Mouse (Mus musculus) ES-E14 (cell line): ENCODE measurements around the gene Dpyd. TPM values are rescaled to one million over a fixed set of nuclear protein-coding genes. Genes with fewer than 3 reads are reported as not detected.

Experiments used
- DNase-seq: peaks from one replicate; pipeline ENCODE4 v3.0.0-alpha.2; 2013; ENCODE audit warnings: low read depth, low spot score
- H3K27ac ChIP-seq: 2 replicates; pipeline ENCODE4 v1.5.1; 2012; ENCODE audit warnings: low read depth, mild to moderate bottlenecking, low read length, moderate library complexity, mixed read lengths; ENCODE audit not compliant: poor library complexity, insufficient read depth, severe bottlenecking
- H3K36me3 ChIP-seq: 2 replicates; pipeline ENCODE4 v1.6.1; 2012; ENCODE audit warnings: mild to moderate bottlenecking, low read length, moderate library complexity, mixed read lengths; ENCODE audit not compliant: control insufficient read depth, poor library complexity, insufficient read depth, severe bottlenecking
- H3K4me1 ChIP-seq, 2 experiments: fragments of 150-350 bp in 1 of 2; sonication (generic) in 1 of 2; 2 replicates each; pipeline ENCODE4 v1.6.1; 2012; ENCODE audit warnings: low read length in 2 of 2, mild to moderate bottlenecking in 1 of 2, mixed read lengths in 1 of 2; ENCODE audit not compliant: control insufficient read depth in 2 of 2, insufficient read depth in 2 of 2, poor library complexity in 1 of 2
- H3K4me3 ChIP-seq, 2 experiments: fragments of 150-350 bp in 1 of 2; sonication (generic) in 1 of 2; 2 replicates each; pipeline ENCODE4 v1.5.1; 2012; ENCODE audit warnings: low read length in 2 of 2, low read depth in 1 of 2, mild to moderate bottlenecking in 1 of 2, mixed read lengths in 1 of 2; ENCODE audit not compliant: insufficient read depth in 1 of 2, poor library complexity in 1 of 2, severe bottlenecking in 1 of 2
- H3K9ac ChIP-seq: 2 replicates; pipeline ENCODE4 v1.6.1; 2012; ENCODE audit warnings: low read depth, mild to moderate bottlenecking, low read length, mixed read lengths; ENCODE audit not compliant: poor library complexity, insufficient read depth, severe bottlenecking
- H3K9me3 ChIP-seq: fragments of 150-350 bp; sonication (generic); 2 replicates; pipeline ENCODE4 v1.6.1; 2012; ENCODE audit warnings: low read depth, mild to moderate bottlenecking, low read length; ENCODE audit not compliant: control insufficient read depth, insufficient read depth
- CHD2 ChIP-seq: IDR thresholded peaks from 2 replicates; pipeline ENCODE4 v1.6.1; 2014; ENCODE audit warnings: mild to moderate bottlenecking, low read depth, low read length, inconsistent platforms
- HCFC1 ChIP-seq: IDR thresholded peaks from 2 replicates; pipeline ENCODE4 v1.6.1; 2012; ENCODE audit warnings: low read length, inconsistent platforms, borderline replicate concordance; ENCODE audit not compliant: insufficient read depth
- MAFK ChIP-seq: IDR thresholded peaks from 2 replicates; pipeline ENCODE4 v1.6.1; 2014; ENCODE audit warnings: mild to moderate bottlenecking, low read depth, low read length, inconsistent platforms; ENCODE audit not compliant: insufficient read depth
- ZC3H11A ChIP-seq: IDR thresholded peaks from 2 replicates; pipeline ENCODE4 v1.6.1; 2012; ENCODE audit warnings: low read depth, mild to moderate bottlenecking, inconsistent platforms, low read length, borderline replicate concordance
- ZNF384 ChIP-seq: IDR thresholded peaks from 2 replicates; pipeline ENCODE4 v1.6.1; 2012; ENCODE audit warnings: low read depth, low read length, inconsistent platforms
- in situ Hi-C, 2 experiments: fragments of 600-800 bp; cut with MboI; formaldehyde crosslinking; loops; one replicate each; pipeline ENCODE4 v1.15.1; 2025; ENCODE audit warnings: low sequenced_read_pairs in 2 of 2, inconsistent platforms in 1 of 2; ENCODE audit not compliant: unreplicated experiment in 2 of 2
- total RNA-seq: library from RNA; depleted of rRNA; stranded (reverse); fragments of 300-350 nt; gene quantifications from 2 replicates; pipeline ENCODE4 v1.2.3, GENCODE M21; 2012

The Dpyd gene
- total RNA-seq, 1 experiment = 0.13 TPM

- no peaks in the 10 kb centered on the region for H3K4me1 ChIP-seq
- in situ Hi-C loops = no loop called here
These were observed 46.8 kb downstream of the Dpyd start for GRCm38 (mm10) chr3:118608708-118609107.

GRCm38 (mm10) chr3:118626455-118627375, 64.8 kb downstream of the Dpyd start:
- Histone ChIP-seq H3K9ac (no peak overlapping the region), H3K4me1 (no peaks in the 10 kb centered on the region), H3K9me3 (no peaks in the 10 kb centered on the region), H3K27ac (no peak overlapping the region), H3K36me3 (no peaks in the 10 kb centered on the region), H3K4me3 (no peak overlapping the region)
- in situ Hi-C loops = no loop called here
- TF ChIP-seq ZC3H11A = no peak
- no peak for TF ChIP-seq ZNF384
- DNase-seq = peak; percentile 20

More at GRCm38 (mm10) chr3:118608708-118609107, 46.8 kb downstream of the Dpyd start:
- Histone ChIP-seq H3K4me3 (no peak overlapping the region), H3K9me3 (no peaks in the 10 kb centered on the region), H3K9ac (no peak overlapping the region), H3K27ac (no peak overlapping the region), H3K36me3 (no peaks in the 10 kb centered on the region)
- no peak for DNase-seq
- no peak for TF ChIP-seq CHD2
- no peak for TF ChIP-seq HCFC1
- TF ChIP-seq ZNF384 = no peak
- no peak for TF ChIP-seq MAFK
- TF ChIP-seq ZC3H11A = no peak

GRCm38 (mm10) chr3:118629737-118630136, 67.8 kb downstream of the Dpyd start:
- no peaks in the 10 kb centered on the region for H3K4me1 ChIP-seq
- TF ChIP-seq MAFK (no peak), CHD2 (no peak), ZNF384 (no peak), ZC3H11A (no peak), HCFC1 (no peak)
- no peak overlapping the region for H3K9ac ChIP-seq
- in situ Hi-C loops = no loop called here
- no peaks in the 10 kb centered on the region for H3K36me3 ChIP-seq
- H3K27ac ChIP-seq = no peak overlapping the region
- no peaks in the 10 kb centered on the region for H3K9me3 ChIP-seq
- no peak overlapping the region for H3K4me3 ChIP-seq
- DNase-seq = no peak

- H3K36me3 ChIP-seq = no peaks in the 10 kb centered on the region
- TF ChIP-seq ZC3H11A (no peak), ZNF384 (no peak), HCFC1 (no peak), CHD2 (no peak), MAFK (no peak)
- H3K9me3 ChIP-seq = no peaks in the 10 kb centered on the region
- in situ Hi-C loops = no loop called here
- no peak overlapping the region for H3K27ac ChIP-seq
- no peak overlapping the region for H3K4me3 ChIP-seq
- no peak overlapping the region for H3K9ac ChIP-seq
- H3K4me1 ChIP-seq = no peaks in the 10 kb centered on the region
- no peak for DNase-seq
These were observed 84.2 kb downstream of the Dpyd start for GRCm38 (mm10) chr3:118646024-118646570.
